Mouse (Mus musculus) lung, postnatal 0 days (tissue): ENCODE results near the gene Rgs6.

Experiments used
- CTCF ChIP-seq: IDR thresholded peaks from 2 replicates; pipeline ENCODE4 v1.5.1; 2016; ENCODE audit warnings: antibody characterized with exemption, mild to moderate bottlenecking
- EP300 ChIP-seq: IDR thresholded peaks from 2 replicates; pipeline ENCODE4 v1.6.1; 2016; ENCODE audit warnings: antibody characterized with exemption, mild to moderate bottlenecking, control low read depth

DNA sequence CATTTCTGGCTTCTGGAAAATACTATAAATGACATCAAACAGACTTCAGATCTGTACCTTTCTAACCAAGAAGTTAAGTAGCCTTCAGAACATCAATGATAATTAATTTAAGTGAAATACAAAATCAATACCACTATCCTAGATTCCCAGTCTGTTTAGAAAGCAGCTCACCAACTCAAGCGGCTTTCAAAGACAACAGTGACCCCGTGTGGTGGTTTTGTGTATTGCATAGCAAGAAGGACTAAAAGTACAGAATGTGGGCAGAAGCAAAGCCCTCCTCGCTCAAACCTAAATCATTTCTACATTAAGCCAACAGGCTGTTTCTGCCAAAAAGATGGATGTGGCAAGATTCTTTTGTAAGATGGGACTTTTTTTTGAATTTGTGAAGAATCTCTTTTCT lies 429.9 kb downstream of the Rgs6 start:
- TF ChIP-seq CTCF (peak; percentile 95), EP300 (no peak)
